Mouse (Mus musculus): ENCODE measurements around the gene Trim63.
"Not testable (repeated sequence)": the region's sequence is repeated elsewhere in the genome, so short reads cannot be mapped to it uniquely, and the experiment has no call there.

Trim63 gene

DNA sequence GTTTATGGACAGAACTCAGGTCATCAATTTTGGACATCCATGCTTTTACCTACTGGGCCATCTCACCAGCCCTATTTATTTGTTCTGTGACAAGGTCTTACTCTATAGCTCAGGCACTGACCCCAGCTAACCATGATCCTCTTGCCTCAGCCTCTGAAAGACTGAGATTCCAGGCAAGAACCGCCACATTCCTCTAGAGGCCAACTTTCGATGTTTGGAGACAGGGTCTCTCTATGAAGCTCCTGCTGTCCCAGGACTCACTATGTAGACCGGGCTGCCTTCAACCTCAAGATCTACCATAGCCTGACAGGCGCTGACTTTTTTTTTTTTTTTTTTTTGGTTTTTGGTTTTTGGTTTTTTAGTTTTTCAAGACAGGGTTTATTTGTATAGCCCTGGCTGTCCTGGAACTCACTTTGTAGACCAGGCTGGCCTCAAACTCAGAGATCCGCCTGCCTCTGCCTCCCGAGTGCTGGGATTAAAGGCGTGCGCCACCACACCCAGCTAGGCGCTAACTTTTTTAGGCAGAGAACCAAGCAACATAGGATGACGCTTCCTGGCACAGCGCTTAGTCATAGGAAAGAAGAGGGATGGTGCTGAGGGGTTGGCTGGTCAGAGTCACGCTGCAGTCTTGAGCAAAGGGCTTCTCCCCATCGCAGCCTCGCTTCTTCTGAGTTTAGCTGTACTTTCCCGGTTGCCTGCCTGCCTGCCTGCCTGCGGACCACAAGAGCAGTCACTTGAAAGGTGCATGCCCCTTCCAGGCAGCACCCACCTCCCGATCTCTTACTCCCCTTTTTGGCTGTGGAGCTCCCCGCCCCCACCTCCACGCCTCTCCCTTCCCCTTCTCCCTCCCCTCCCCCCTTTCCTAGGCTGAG is 16.1 kb upstream of the Trim63 start:
- DNase-seq (ENCODE audit: low spot score) = no peak

GRCm38 (mm10) chr4:134299498-134299810 is 15.5 kb upstream of the Trim63 start:
- DNase-seq (ENCODE audit: low spot score) = no peak

GRCm38 (mm10) chr4:134300316-134300715 is 14.6 kb upstream of the Trim63 start:
- peak; percentile 57 for DNase-seq (ENCODE audit: low spot score)

GRCm38 (mm10) chr4:134302084-134302483 is 12.8 kb upstream of the Trim63 start:
- DNase-seq (ENCODE audit: low spot score) = no peak

GRCm38 (mm10) chr4:134306963-134307362 is 8.0 kb upstream of the Trim63 start:
- no peak for DNase-seq (ENCODE audit: low spot score)

DNA sequence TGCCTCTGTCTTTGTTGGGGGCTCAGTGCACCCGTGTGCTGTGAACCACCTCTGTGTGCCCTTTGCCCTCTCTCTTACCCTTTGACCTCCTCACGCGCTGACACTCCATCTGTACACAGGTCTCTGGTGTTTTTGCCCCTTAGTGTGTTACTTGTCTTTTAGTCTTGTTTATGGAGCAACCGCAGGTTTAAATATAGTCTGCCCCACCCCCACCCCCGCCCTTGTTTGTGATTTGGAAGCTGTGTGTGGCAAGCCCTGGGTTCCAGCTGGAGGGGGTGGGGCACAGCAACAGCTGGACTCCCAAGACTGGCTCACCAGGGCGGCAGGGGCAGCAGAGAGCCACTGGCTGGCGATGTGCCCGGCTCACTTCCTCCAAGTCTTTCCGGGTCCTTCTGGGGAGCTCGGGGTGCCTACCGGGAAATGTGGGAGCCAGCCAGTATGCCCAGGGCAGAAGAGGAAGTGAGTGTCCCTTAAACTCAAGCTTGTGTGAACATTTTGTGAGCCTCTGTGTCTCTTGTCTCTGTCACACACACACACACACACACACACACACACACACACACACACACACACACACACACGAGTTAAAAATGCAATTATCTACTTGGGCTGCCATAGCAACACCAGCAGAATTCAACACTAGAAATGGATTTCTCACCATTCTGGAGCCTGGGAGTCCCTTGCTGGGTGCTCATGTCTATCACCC is 7.4 kb upstream of the Trim63 start:
- peak; percentile 55 for DNase-seq (ENCODE audit: low spot score)

DNA sequence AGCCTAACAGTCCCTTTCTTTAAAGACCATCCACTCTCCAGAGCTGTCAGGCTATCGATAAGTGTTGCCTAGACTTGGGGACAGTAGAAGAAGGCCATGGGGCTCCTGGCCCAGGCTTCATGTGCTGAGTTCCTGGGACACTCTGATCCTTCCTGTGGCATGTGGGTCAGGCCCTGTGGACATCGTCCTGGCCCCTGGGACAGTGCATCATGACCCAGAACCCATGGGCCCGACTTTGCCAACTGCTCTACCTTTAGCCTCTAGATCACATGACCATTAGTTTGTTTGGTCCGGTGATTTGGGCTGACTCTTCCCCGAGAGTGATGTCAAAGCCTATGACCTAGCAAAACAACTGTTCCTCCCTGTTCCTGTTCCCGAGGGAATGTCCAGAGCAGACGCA is 4.8 kb upstream of the Trim63 start:
- no peak for DNase-seq (ENCODE audit: low spot score)

GRCm38 (mm10) chr4:134310656-134311055 is 4.3 kb upstream of the Trim63 start:
- no peak for DNase-seq (ENCODE audit: low spot score)

DNA sequence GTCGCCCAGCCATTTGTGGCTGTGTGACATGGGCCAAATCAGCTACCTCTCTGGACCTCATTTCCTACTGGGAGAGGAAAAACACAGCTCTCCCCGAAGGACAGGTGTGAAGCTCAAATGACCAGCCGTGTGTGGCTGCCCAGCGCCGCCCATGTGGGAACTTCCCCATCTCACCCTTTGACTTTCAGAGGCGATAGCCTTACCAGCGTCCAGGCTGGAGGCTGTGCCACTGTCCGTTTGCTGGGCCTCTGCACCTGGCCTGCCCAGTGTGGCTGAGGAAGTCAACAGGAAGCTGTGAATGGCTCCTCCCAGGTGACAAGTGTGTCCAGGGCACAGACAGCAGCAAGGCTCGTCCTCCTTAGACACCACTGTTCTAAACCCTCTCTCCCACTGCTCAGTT is 3.1 kb upstream of the Trim63 start:
- DNase-seq (ENCODE audit: low spot score) = no peak

DNA sequence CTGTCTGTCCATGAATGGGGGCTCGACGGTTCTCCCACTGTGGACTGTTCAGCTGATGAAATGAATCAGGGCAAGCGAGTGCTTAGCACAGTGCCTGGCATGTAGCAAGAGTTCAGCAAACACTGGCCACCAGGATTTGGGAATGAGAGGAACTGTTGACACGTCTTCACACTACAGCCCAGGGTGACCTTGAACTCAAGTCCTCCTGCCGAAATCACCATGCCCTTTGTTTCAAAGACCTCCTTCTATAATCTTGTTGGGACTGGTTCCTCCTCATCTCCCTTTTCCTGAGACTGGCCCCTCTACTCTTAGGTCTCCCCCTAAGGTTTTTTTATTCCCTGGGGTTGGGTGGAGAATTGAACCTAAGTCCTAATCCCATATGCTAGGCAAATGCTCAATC is 2.6 kb upstream of the Trim63 start:
- DNase-seq (ENCODE audit: low spot score) = no peak

DNA sequence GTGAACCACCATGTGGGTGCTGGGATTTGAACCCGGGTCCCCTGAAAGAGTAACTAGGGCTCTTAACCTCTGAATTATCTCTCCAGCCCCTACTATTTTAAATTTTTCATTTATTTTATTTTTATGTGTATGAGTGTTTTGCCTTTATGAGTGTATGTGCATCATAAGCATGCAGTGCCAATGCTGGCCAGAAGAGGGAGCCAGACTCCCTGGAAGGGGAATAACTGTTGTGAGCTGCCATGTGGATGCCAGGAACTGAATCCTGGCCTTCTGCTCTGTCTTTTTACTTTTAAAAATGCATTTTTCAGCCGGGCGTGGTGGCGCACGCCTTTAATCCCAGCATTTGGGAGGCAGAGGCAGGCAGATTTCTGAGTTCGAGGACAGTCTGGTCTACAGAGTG is 2.0 kb upstream of the Trim63 start:
- no peak for DNase-seq (ENCODE audit: low spot score)

- no peak for DNase-seq (ENCODE audit: low spot score)
Observed at GRCm38 (mm10) chr4:134314081-134314655, 752 bp upstream of the Trim63 start.

DNA sequence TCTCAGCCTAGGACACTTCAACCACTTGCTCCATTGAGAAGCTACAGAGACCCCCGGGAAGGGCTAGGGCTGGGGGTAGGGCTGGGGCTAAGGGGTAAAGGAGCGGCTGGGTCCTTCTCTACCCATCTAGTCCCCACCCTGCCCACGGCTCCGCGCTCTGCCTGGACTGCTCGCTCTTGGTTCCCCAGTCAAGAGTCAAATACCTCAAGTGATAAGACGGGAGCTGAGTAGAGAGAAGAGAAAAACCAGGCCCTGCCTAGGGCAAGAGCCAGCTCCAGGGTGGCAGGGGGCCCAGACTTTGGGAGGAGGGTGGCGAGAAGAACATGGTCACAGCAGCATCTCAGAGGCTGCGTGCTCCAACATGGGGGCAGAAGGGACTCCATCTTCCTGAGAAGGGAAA is 550 bp downstream of the Trim63 start:
- DNase-seq (ENCODE audit: low spot score) = no peak

DNA sequence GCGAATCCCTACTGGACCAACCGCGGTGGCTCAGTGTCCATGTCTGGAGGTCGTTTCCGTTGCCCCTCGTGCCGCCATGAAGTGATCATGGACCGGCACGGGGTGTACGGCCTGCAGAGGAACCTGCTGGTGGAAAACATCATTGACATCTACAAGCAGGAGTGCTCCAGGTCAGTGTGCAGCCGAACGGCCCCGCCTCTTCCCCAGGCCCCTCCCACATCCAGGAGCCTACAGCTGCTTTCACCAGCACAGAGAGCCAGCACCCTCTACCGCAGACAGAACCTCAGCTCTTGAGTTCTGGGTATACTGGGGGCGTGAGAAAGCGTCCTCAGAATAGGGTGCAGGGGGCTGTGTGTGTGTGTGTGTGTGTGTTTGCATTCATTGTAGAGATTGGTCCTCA is 1.5 kb downstream of the Trim63 start:
- no peak for DNase-seq (ENCODE audit: low spot score)

DNA sequence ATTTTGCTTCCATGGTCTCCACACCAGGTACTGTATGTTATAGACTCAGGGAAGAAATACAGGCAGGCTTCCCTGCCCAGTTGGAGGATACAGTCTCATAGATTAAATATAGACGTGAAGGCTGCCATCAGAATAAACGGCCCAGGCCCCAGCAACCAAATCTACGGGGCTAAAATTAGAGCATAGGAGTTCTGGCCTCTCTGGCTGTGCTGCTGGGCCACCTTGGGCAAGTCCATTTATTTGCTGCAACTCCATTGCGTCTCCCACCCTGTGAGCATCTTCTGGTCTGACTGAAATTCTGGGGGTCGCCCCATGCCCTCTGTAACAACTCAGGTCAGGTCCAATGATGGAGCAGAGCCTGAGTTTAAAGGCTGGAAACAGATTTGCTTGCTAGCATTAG is 4.2 kb downstream of the Trim63 start:
- DNase-seq (ENCODE audit: low spot score) = no peak

- DNase-seq (ENCODE audit: low spot score) = no peak
Observed at GRCm38 (mm10) chr4:134319674-134320073, 4.8 kb downstream of the Trim63 start.

- DNase-seq (ENCODE audit: low spot score) = no peak
Observed at GRCm38 (mm10) chr4:134321524-134321923, 6.6 kb downstream of the Trim63 start.

GRCm38 (mm10) chr4:134324655-134325054 is 9.7 kb downstream of the Trim63 start:
- DNase-seq (ENCODE audit: low spot score) = no peak

DNA sequence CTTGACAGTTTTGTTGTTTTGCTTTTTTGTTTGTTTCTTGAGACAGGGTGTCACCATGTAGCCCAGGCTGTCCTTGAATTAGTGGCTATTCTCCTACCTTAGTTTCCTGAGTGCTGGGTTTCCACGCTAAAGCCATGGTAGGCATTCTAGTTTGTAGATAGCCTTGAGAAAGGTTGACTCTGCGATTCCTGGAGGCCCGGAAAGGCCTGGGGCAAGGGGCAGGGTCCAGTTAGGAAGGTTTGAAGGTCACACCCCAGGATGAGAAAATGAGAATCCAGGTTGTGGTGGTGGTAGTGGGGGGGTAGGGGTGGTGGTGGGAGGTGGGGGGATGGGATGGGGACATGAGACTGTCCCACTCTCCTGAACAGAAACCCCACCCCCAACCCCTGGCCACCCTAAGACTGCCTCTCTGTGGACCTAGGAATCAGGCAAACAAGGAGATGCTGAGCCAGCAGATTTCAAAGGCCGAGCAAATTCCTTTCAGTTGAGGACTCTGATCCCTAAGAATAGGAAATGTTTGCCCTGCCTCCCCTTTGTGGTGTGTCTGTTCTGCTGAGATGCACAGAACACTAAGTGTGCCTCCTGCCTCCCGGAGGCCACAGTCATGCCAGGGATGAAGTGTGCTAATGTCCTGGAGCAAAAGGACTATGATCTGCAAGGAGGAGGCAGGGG is 12.1 kb downstream of the Trim63 start:
- no peak for DNase-seq (ENCODE audit: low spot score)

DNA sequence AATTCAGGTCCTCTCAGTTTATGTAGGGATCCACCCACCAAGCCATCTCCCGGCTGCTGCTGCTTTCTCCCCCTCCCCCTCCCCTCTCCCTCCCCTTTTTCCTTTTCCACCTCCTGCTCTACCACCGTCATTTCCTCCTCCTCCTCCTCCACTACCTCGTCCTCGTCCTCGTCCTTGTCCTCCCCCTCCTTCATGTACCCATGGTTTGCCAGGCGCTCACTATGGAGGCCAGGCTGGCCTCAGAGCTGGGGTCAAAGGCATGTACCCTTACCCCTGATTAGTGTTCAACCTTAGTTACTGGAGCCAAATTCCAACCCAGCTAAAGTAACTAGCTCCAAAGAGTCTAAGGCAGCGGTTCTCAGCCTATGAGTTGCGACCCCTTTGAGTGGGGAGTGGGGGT is 13.2 kb downstream of the Trim63 start:
- no peak for DNase-seq (ENCODE audit: low spot score)

- DNase-seq (ENCODE audit: low spot score) = no peak
Observed at GRCm38 (mm10) chr4:134328832-134329231, 13.9 kb downstream of the Trim63 start.

- DNase-seq (ENCODE audit: low spot score) = no peak
Observed at GRCm38 (mm10) chr4:134330281-134330680, 15.4 kb downstream of the Trim63 start.

GRCm38 (mm10) chr4:134341231-134341630 is 26.3 kb downstream of the Trim63 start:
- not testable (repeated sequence) for DNase-seq (ENCODE audit: low spot score)
